Mouse (Mus musculus) lung, embryonic 16.5 days (tissue): ENCODE results near the gene Ppp4r3b. TPM values are rescaled to one million over a fixed set of nuclear protein-coding genes. Genes with fewer than 3 reads are reported as not detected.
A peak's percentile ranks its signal among the peaks of the same experiment; 100 is the strongest.

Experiments used
- ATAC-seq: fragments of 200-750 bp; cut with Nextera tagmentation; 2 replicates; pipeline ENCODE4 v1.8.0; 2017; ENCODE audit warnings: low read depth, mild to moderate bottlenecking, moderate library complexity
- H3K27ac ChIP-seq: fragments of 300-500 bp; sonication (generic); 2 replicates; pipeline ENCODE4 v1.5.1; 2014; ENCODE audit warnings: mild to moderate bottlenecking, control low read depth, low read length
- H3K27me3 ChIP-seq: fragments of 300-500 bp; sonication (generic); 2 replicates; pipeline ENCODE4 v1.6.1; 2014; ENCODE audit warnings: low read depth, low read length, mixed read lengths; ENCODE audit not compliant: control insufficient read depth, insufficient read depth
- H3K36me3 ChIP-seq: fragments of 300-500 bp; sonication (generic); 2 replicates; pipeline ENCODE4 v1.6.1; 2014; ENCODE audit warnings: low read length; ENCODE audit not compliant: control insufficient read depth, insufficient read depth
- H3K4me1 ChIP-seq: fragments of 300-500 bp; sonication (generic); replicated peaks from 2 replicates; pipeline ENCODE4 v1.6.1; 2014; ENCODE audit warnings: low read length, mixed read lengths; ENCODE audit not compliant: control insufficient read depth, insufficient read depth
- H3K4me2 ChIP-seq: fragments of 300-500 bp; sonication (generic); 2 replicates; pipeline ENCODE4 v1.6.1; 2014; ENCODE audit warnings: low read depth, low read length, control low read depth
- H3K4me3 ChIP-seq: fragments of 300-500 bp; sonication (generic); 2 replicates; pipeline ENCODE4 v1.5.1; 2014; ENCODE audit warnings: mild to moderate bottlenecking, low read length, control low read depth
- H3K9ac ChIP-seq: fragments of 300-500 bp; sonication (generic); 2 replicates; pipeline ENCODE4 v1.6.1; 2014; ENCODE audit warnings: low read length, control low read depth
- H3K9me3 ChIP-seq: fragments of 300-500 bp; sonication (generic); 2 replicates; pipeline ENCODE4 v1.6.1; 2016; ENCODE audit warnings: low read length; ENCODE audit not compliant: control insufficient read depth
- WGBS: fragments of 180-500 bp; shearing (Covaris S2); extraction: QIAGEN DNeasy Blood & Tissue Kit; methylation state at CpG from one replicate; pipeline ENCODE4 v1.1.7; 2014; 5-methylcytosine and 5-hydroxymethylcytosine counted together
- polyA plus RNA-seq: library from polyadenylated mRNA; unstranded; fragments of >200 nt; fragmentation: Nextera tagmentation; extraction: Ambion mirVana; gene quantifications from 2 replicates; pipeline ENCODE4 v1.2.1, GENCODE M21; 2015

Gene Ppp4r3b
- polyA plus RNA-seq, 1 experiment from 2014 or later: 87.4 TPM

DNA sequence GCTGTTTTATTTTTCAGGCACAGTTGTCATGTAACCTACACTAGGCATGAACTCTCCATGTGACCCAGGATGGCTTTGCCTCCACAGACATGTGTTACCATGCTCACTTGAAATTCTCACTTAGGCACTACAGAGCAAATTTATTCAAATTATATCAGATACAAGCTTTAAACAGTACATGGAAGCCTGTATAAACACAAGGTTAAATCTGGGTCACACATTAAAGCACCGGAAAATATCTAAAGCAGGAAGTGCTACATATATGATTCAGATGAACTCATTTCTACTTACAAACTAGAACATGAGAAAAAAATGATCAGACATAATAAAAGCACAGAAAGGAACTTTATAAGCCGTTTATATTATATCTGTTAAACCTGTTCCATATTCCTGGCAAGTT lies 52.1 kb downstream of the Ppp4r3b start:
- no peak overlapping the region for H3K9ac ChIP-seq
- no peak overlapping the region for H3K27ac ChIP-seq
- no peaks in the 10 kb centered on the region for H3K9me3 ChIP-seq
- no peaks in the 10 kb centered on the region for H3K4me1 ChIP-seq
- peaks cover 42% of the 10 kb centered on the region for H3K36me3 ChIP-seq
- no peak overlapping the region for H3K4me3 ChIP-seq
- whole genome bisulfite sequencing: 73% methylated on average over 2 of the region's 2 CpGs
- ATAC-seq: no peak
- no peaks in the 10 kb centered on the region for H3K27me3 ChIP-seq
- no peak overlapping the region for H3K4me2 ChIP-seq

DNA sequence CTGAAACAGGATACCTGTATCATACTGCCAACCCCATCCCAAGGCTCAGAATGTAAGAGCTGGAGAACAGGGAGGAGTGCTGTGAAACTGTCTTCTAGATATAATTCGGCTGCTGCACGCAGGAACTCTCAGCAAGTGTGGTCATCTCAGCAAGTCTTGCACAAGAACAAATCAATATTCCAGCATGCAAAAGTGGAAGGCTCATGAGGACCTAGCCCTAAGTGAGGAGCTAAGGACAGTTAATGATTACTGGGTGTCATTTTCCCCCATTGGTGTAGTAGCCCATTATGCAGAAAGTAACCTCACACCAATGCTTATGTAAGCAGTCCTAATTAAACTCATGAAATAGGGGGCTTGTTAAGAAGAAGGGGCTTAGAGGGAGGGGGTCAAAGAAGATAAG lies 56.3 kb downstream of the Ppp4r3b start:
- H3K9ac ChIP-seq: no peak overlapping the region
- ATAC-seq: no peak
- no peak overlapping the region for H3K27ac ChIP-seq
- no peaks in the 10 kb centered on the region for H3K27me3 ChIP-seq
- H3K4me3 ChIP-seq: no peak overlapping the region
- H3K4me2 ChIP-seq: no peak overlapping the region
- H3K9me3 ChIP-seq: no peaks in the 10 kb centered on the region
- no peaks in the 10 kb centered on the region for H3K4me1 ChIP-seq
- WGBS: 79% methylated on average over 2 of the region's 2 CpGs
- H3K36me3 ChIP-seq: peaks cover 22% of the 10 kb centered on the region

DNA sequence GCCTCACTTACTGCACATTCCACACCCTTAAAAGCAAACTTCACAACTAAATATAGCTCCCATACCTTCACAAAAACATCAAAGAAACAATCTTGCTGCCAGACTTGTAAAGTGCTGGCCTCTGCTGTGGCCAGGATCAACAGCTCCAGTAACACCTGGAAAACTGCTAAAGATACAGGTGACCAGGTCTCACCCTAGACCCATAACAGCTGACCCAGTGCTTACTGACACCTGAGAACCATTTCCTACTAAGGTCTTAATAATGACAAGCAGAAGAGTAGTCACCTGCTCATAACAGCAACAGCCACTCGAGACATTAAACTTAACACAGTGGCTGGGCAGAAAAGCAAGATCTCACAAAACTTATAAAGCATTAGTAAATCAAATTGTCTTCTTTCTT lies 60.9 kb downstream of the Ppp4r3b start:
- H3K36me3 ChIP-seq: peaks cover 10% of the 10 kb centered on the region
- no peaks in the 10 kb centered on the region for H3K9me3 ChIP-seq
- whole genome bisulfite sequencing: 76% methylated on average over 1 of the region's 1 CpGs
- H3K4me1 ChIP-seq: no peaks in the 10 kb centered on the region
- H3K27ac ChIP-seq: no peak overlapping the region
- H3K9ac ChIP-seq: no peak overlapping the region
- H3K27me3 ChIP-seq: no peaks in the 10 kb centered on the region
- ATAC-seq: no peak
- H3K4me2 ChIP-seq: no peak overlapping the region
- no peak overlapping the region for H3K4me3 ChIP-seq

DNA sequence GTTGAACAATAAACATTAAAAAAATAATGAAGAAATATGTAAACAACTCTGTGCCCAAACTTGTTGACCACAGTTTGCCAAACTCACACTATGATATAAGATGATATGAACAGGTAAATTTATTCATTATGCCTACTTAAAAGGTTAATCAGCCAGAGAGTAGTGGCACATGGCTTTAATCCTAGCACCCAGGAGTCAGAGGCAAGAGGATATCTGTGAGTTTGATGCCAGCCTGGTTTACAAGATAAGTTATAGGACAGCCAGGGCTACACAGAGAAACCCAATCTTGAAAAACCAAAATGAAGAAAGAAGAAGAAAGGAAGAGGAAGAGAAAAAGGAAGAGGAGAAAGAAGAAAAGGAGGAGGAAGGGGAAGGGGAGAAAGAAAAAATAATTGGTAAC lies 64.7 kb downstream of the Ppp4r3b start:
- no peaks in the 10 kb centered on the region for H3K4me1 ChIP-seq
- no peak overlapping the region for H3K9ac ChIP-seq
- H3K27me3 ChIP-seq: no peaks in the 10 kb centered on the region
- H3K27ac ChIP-seq: no peak overlapping the region
- no peak overlapping the region for H3K4me2 ChIP-seq
- H3K9me3 ChIP-seq: no peaks in the 10 kb centered on the region
- no peak overlapping the region for H3K4me3 ChIP-seq
- ATAC-seq: no peak
- H3K36me3 ChIP-seq: peaks cover 11% of the 10 kb centered on the region; the same call in 1 of the 2 replicates

DNA sequence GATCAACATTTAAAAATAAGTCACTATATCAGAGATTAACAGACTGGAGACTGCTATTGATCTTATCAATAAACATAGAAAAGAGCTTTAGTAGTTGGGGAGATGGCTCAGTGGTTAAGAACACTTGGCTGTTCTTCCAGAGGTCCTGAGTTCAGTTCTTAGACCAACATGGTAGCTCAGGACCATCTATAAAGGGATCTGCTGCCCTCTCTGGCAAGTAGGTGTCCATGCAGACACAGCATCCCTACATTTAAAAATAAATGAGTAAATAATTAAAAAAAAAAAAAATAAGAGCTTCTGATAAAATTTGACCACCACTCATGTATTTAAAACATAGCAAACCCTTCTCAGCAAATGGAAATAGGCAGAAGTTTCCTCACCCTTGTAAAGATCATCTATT lies 65.4 kb downstream of the Ppp4r3b start:
- Histone ChIP-seq H3K36me3 (peaks cover 8% of the 10 kb centered on the region; the same call in 1 of the 2 replicates), H3K4me2 (no peak overlapping the region), H3K4me3 (no peak overlapping the region), H3K27me3 (no peaks in the 10 kb centered on the region), H3K9me3 (no peaks in the 10 kb centered on the region), H3K27ac (no peak overlapping the region), H3K4me1 (no peaks in the 10 kb centered on the region), H3K9ac (no peak overlapping the region)
- ATAC-seq: no peak

DNA sequence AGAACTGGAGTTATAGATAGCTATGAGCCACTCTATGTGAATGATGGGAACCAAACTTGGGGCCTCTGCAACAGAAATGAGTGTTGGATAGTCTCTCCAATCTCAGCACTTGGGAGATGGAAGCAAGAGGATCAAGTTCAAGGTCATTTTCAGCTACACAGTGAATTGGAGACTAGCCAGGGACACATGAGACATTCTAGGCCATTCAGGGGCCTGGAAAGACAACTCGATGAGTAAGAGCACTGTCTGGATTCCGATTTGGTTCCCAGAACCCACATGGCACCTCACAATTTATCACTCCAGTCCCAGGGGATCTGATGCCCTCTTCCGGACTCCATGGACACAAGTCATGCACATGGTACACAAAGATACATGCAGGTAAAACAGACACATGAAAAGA lies 65.9 kb downstream of the Ppp4r3b start:
- Histone ChIP-seq H3K27me3 (no peaks in the 10 kb centered on the region), H3K4me3 (no peak overlapping the region), H3K4me2 (no peak overlapping the region), H3K36me3 (peaks cover 8% of the 10 kb centered on the region; the same call in 1 of the 2 replicates), H3K9me3 (no peaks in the 10 kb centered on the region), H3K9ac (no peak overlapping the region), H3K4me1 (no peaks in the 10 kb centered on the region), H3K27ac (no peak overlapping the region)
- no peak for ATAC-seq
- WGBS: 87% methylated on average over 3 of the region's 3 CpGs

DNA sequence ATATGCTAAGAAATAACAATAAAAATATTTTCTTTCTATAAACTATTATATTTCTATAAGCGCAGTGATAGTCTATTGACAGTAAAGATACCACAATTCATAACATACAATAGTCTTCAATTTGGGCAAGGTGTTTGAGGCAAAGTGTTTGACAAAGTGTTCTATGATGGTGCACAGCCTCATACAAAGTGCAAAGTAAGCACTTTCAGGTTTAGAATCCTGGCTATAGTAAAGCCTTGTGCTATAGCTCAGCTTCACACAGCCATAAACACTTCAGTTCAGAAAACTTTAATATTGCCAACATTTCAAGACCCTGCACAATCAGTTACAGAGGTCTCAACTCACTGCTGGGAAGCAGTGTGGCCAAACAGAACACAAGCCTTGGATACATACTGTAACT lies 66.7 kb downstream of the Ppp4r3b start:
- no peak overlapping the region for H3K9ac ChIP-seq
- H3K4me2 ChIP-seq: no peak overlapping the region
- peaks cover 8% of the 10 kb centered on the region; the same call in 1 of the 2 replicates for H3K36me3 ChIP-seq
- H3K9me3 ChIP-seq: no peaks in the 10 kb centered on the region
- no peak for ATAC-seq
- H3K4me3 ChIP-seq: no peak overlapping the region
- WGBS: 95% methylated on average over 1 of the region's 1 CpGs
- H3K4me1 ChIP-seq: no peaks in the 10 kb centered on the region
- no peaks in the 10 kb centered on the region for H3K27me3 ChIP-seq
- H3K27ac ChIP-seq: no peak overlapping the region

DNA sequence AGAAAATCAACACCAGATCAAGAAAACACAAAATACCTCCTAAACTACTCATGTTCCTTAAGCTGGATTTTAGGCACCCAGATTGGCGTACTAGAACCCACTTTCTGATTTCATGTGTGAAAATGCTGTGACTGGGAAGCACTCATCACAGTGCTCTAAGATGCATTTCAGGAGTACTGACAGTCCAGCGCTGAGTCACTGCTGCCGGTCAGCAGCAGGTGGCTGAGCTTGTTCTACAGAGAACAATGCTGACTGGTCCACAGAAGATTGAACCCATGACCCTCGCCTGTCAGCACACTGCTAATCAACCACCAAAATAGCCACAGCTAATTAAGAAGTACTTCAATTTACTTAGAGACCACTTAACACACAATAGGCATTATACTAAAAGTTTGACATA lies 69.3 kb downstream of the Ppp4r3b start:
- no peak overlapping the region for H3K9ac ChIP-seq
- H3K27me3 ChIP-seq: no peaks in the 10 kb centered on the region
- peaks cover 8% of the 10 kb centered on the region; the same call in 1 of the 2 replicates for H3K36me3 ChIP-seq
- no peaks in the 10 kb centered on the region for H3K9me3 ChIP-seq
- no peak overlapping the region for H3K4me3 ChIP-seq
- no peak overlapping the region for H3K4me2 ChIP-seq
- 82% methylated on average over 4 of the region's 4 CpGs for WGBS
- H3K27ac ChIP-seq: no peak overlapping the region
- no peak for ATAC-seq
- H3K4me1 ChIP-seq: peaks cover 13% of the 10 kb centered on the region

DNA sequence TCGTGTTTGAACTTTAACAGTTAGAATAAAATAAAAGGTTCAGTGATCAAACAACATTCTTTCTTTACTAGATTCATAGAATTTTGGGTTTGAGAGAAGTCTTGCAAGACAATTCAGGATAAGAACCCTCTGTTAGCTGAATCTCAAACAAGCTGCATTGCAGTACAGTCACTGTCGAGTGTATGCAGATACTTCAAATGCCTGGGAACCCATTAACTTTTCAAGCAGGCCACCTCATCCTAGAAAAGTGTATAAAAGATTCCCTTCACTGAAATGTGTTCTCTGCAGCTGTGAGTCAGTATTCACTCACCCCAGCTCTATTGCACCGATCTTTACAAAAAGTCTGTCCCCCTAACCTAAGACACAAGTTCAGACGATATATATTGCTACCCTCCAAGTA lies 73.3 kb downstream of the Ppp4r3b start:
- no peaks in the 10 kb centered on the region for H3K27me3 ChIP-seq
- 38% methylated on average over 4 of the region's 4 CpGs for WGBS
- H3K4me1 ChIP-seq: peaks cover 13% of the 10 kb centered on the region
- no peak overlapping the region for H3K27ac ChIP-seq
- peak overlapping the region; percentile 70 for H3K9ac ChIP-seq
- peaks cover 5% of the 10 kb centered on the region; the same call in 1 of the 2 replicates for H3K36me3 ChIP-seq
- ATAC-seq: no peak
- H3K9me3 ChIP-seq: no peaks in the 10 kb centered on the region
- H3K4me2 ChIP-seq: peak overlapping the region; percentile 92
- peak overlapping the region; percentile 74 for H3K4me3 ChIP-seq
